Mouse (Mus musculus) liver, embryonic 13.5 days (tissue): ENCODE results near the gene Bach2. TPM values are rescaled to one million over a fixed set of nuclear protein-coding genes. Genes with fewer than 3 reads are reported as not detected.
A peak's percentile ranks its signal among the peaks of the same experiment; 100 is the strongest.

Experiments
- ATAC-seq: fragments of 200-750 bp; cut with Nextera tagmentation; 2 replicates; pipeline ENCODE4 v1.8.0; 2017; ENCODE audit warnings: low read depth, mild to moderate bottlenecking, moderate number of reproducible peaks, moderate library complexity
- DNase-seq: peaks from one replicate; pipeline ENCODE4 v3.0.0; 2022
- H3K27ac ChIP-seq: fragments of 300-500 bp; sonication (generic); 2 replicates; pipeline ENCODE4 v1.5.1; 2015; ENCODE audit warnings: moderate library complexity, mild to moderate bottlenecking, inconsistent platforms
- H3K27me3 ChIP-seq: fragments of 300-500 bp; sonication (generic); 2 replicates; pipeline ENCODE4 v1.6.1; 2015; ENCODE audit warnings: mild to moderate bottlenecking, inconsistent platforms
- H3K36me3 ChIP-seq: fragments of 300-500 bp; sonication (generic); 2 replicates; pipeline ENCODE4 v1.6.1; 2015; ENCODE audit warnings: mild to moderate bottlenecking, inconsistent platforms
- H3K4me1 ChIP-seq: fragments of 300-500 bp; sonication (generic); replicated peaks from 2 replicates; pipeline ENCODE4 v1.6.1; 2015; ENCODE audit warnings: inconsistent platforms
- H3K4me2 ChIP-seq: fragments of 300-500 bp; sonication (generic); 2 replicates; pipeline ENCODE4 v1.6.1; 2015; ENCODE audit warnings: inconsistent platforms, mild to moderate bottlenecking, moderate library complexity
- H3K4me3 ChIP-seq: fragments of 300-500 bp; sonication (generic); replicated peaks from 2 replicates; pipeline ENCODE4 v1.5.1; 2015; ENCODE audit warnings: mild to moderate bottlenecking, inconsistent platforms
- H3K9ac ChIP-seq: fragments of 300-500 bp; sonication (generic); 2 replicates; pipeline ENCODE4 v1.6.1; 2015; ENCODE audit warnings: mild to moderate bottlenecking, inconsistent platforms
- H3K9me3 ChIP-seq: fragments of 300-500 bp; sonication (generic); replicated peaks from 2 replicates; pipeline ENCODE4 v1.6.1; 2016; ENCODE audit warnings: inconsistent platforms
- WGBS: fragments of 180-500 bp; shearing (Covaris S2); methylation state at CpG from one replicate; pipeline ENCODE4 v1.1.7; 2015; ENCODE audit not compliant: insufficient replicate concordance; 5-methylcytosine and 5-hydroxymethylcytosine counted together
- polyA plus RNA-seq: library from polyadenylated mRNA; unstranded; fragments of >200 nt; fragmentation: Nextera tagmentation; extraction: Ambion mirVana; gene quantifications from 2 replicates; pipeline ENCODE4 v1.2.1, GENCODE M21; 2015

Bach2 gene
- polyA plus RNA-seq, 1 experiment from 2014 or later, result 1.2 TPM

DNA sequence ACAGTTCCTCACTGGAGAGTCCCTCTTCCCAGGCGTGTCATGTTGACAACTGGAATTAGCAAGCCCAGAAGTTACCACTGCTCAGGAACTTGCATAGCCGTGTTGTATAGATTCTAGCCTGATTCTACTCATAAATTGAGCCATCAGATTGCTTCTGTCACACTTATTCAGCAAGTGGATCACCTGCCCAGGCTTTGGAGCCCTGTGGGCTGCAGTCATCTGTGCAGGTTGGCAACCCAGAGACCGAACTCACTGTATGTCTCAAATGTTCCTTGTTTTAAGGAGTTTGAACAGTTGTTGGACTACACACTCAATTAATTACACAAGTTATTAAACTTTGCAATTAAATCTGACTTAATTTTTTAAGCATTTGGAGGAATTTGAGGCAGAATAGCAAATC, 61.4 kb downstream of the Bach2 start:
- Histone ChIP-seq H3K4me3 (no peak overlapping the region), H3K4me2 (no peak overlapping the region), H3K36me3 (no peaks in the 10 kb centered on the region), H3K27ac (no peak overlapping the region), H3K4me1 (peaks cover 38% of the 10 kb centered on the region), H3K9ac (no peak overlapping the region), H3K27me3 (no peaks in the 10 kb centered on the region), H3K9me3 (no peaks in the 10 kb centered on the region)
- 69% methylated on average over 3 of the region's 3 CpGs for WGBS
- no peak for DNase-seq
- ATAC-seq, result no peak

DNA sequence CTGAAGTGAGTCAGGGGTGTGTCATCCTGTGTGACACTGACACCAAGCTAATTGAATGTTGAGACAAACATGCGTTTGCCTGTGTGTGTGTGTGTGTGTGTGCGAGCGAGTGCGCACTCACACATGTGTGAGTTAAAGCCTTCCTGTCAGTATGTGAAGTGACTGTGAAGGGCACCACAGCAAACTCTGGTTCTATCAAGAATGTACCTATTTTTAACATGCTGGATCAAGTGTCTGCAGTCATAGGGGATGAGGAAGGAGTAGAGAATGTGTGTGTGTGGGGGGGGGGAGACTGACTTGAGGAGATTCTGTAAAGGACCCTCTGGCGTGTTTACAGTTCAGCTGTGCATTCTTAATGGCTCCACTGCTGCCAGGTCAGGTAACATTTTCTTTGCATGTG, 64.1 kb downstream of the Bach2 start:
- no peak overlapping the region for H3K4me2 ChIP-seq
- peaks cover 54% of the 10 kb centered on the region for H3K4me1 ChIP-seq
- H3K9me3 ChIP-seq, result no peaks in the 10 kb centered on the region
- ATAC-seq (no peak), DNase-seq (no peak)
- 73% methylated on average over 5 of the region's 5 CpGs for WGBS
- no peaks in the 10 kb centered on the region for H3K27me3 ChIP-seq
- H3K9ac ChIP-seq, result no peak overlapping the region
- H3K27ac ChIP-seq, result peak overlapping the region; percentile 64; the same call in 1 of the 2 replicates
- no peak overlapping the region for H3K4me3 ChIP-seq
- no peaks in the 10 kb centered on the region for H3K36me3 ChIP-seq

GRCm38 (mm10) chr4:32303076-32303475, 64.5 kb downstream of the Bach2 start:
- 37% methylated on average over 4 of the region's 4 CpGs for WGBS
- H3K9ac ChIP-seq, result no peak overlapping the region
- 0 out of 2 replicates have a peak overlapping the region, but pooled peaks have one; percentile 21 for H3K4me2 ChIP-seq
- no peak for DNase-seq
- no peaks in the 10 kb centered on the region for H3K9me3 ChIP-seq
- no peaks in the 10 kb centered on the region for H3K27me3 ChIP-seq
- peak overlapping the region; percentile 64 for H3K27ac ChIP-seq
- no peak overlapping the region for H3K4me3 ChIP-seq
- H3K4me1 ChIP-seq, result peaks cover 54% of the 10 kb centered on the region
- no peaks in the 10 kb centered on the region for H3K36me3 ChIP-seq
- ATAC-seq, result no peak

GRCm38 (mm10) chr4:32303674-32304073, 65.1 kb downstream of the Bach2 start:
- WGBS, result 3% methylated on average over 8 of the region's 8 CpGs
- ATAC-seq (no peak), DNase-seq (no peak)
- Histone ChIP-seq H3K4me2 (0 out of 2 replicates have a peak overlapping the region, but pooled peaks have one; percentile 21), H3K9me3 (no peaks in the 10 kb centered on the region), H3K27ac (peak overlapping the region; percentile 64), H3K9ac (no peak overlapping the region), H3K4me3 (no peak overlapping the region), H3K4me1 (peaks cover 50% of the 10 kb centered on the region), H3K27me3 (no peaks in the 10 kb centered on the region), H3K36me3 (no peaks in the 10 kb centered on the region)

- Histone ChIP-seq H3K4me2 (0 out of 2 replicates have a peak overlapping the region, but pooled peaks have one; percentile 21), H3K27me3 (no peaks in the 10 kb centered on the region), H3K9ac (no peak overlapping the region), H3K36me3 (no peaks in the 10 kb centered on the region), H3K27ac (peak overlapping the region; percentile 58), H3K4me3 (no peak overlapping the region), H3K9me3 (no peaks in the 10 kb centered on the region), H3K4me1 (peaks cover 46% of the 10 kb centered on the region)
- 27% methylated on average over 6 of the region's 6 CpGs for WGBS
- no peak for DNase-seq
- peak; percentile 66 for ATAC-seq
These were observed 65.7 kb downstream of the Bach2 start for GRCm38 (mm10) chr4:32304221-32304703.

- H3K4me1 ChIP-seq, result peaks cover 46% of the 10 kb centered on the region
- 79% methylated on average over 18 of the region's 18 CpGs for WGBS
- no peak for DNase-seq
These were observed 66.5 kb downstream of the Bach2 start for GRCm38 (mm10) chr4:32305036-32305615.

DNA sequence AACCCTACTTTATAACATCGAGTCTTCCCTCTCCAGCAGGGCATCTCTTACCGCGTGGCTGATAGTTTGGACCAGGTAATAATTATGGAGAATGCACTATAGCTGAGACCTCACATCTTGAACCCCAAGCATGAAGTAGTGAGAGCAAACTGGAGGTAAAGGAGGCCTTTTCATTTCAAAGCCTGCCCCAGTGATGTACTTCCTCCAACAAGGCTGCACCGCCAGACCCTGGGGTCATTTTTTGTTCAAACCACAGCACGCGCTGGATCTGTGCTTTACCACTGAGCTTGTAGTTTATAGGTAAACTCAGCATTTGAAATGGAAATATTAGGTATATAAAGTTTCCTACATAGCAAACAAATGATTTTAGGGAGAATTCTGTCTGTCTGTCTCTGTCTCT, 67.1 kb downstream of the Bach2 start:
- DNase-seq (no peak), ATAC-seq (no peak)
- Histone ChIP-seq H3K9me3 (no peaks in the 10 kb centered on the region), H3K4me3 (no peak overlapping the region), H3K36me3 (no peaks in the 10 kb centered on the region), H3K27me3 (no peaks in the 10 kb centered on the region), H3K4me1 (peaks cover 46% of the 10 kb centered on the region), H3K27ac (no peak overlapping the region; the same call in 1 of the 2 replicates), H3K9ac (no peak overlapping the region), H3K4me2 (no peak overlapping the region)
- 64% methylated on average over 6 of the region's 6 CpGs for WGBS

More at GRCm38 (mm10) chr4:32305036-32305615, 66.5 kb downstream of the Bach2 start:
- H3K9ac ChIP-seq, result no peak overlapping the region
- ATAC-seq, result no peak
- H3K27ac ChIP-seq, result no peak overlapping the region; the same call in 1 of the 2 replicates
- no peaks in the 10 kb centered on the region for H3K27me3 ChIP-seq
- no peaks in the 10 kb centered on the region for H3K36me3 ChIP-seq
- H3K9me3 ChIP-seq, result no peaks in the 10 kb centered on the region
- H3K4me2 ChIP-seq, result peak overlapping the region; percentile 30
- H3K4me3 ChIP-seq, result no peak overlapping the region

- H3K27ac ChIP-seq, result peak overlapping the region; percentile 27; the same call in 1 of the 2 replicates
- H3K36me3 ChIP-seq, result no peaks in the 10 kb centered on the region
These were observed 67.7 kb downstream of the Bach2 start for GRCm38 (mm10) chr4:32306169-32306792.

GRCm38 (mm10) chr4:32307215-32307614, 68.6 kb downstream of the Bach2 start:
- H3K4me2 ChIP-seq, result no peak overlapping the region
- H3K9ac ChIP-seq, result no peak overlapping the region
- no peak for ATAC-seq
- no peaks in the 10 kb centered on the region for H3K9me3 ChIP-seq
- no peaks in the 10 kb centered on the region for H3K36me3 ChIP-seq
- DNase-seq, result no peak
- no peak overlapping the region for H3K27ac ChIP-seq
- no peak overlapping the region for H3K4me3 ChIP-seq
- 21% methylated on average over 5 of the region's 5 CpGs for WGBS
- H3K27me3 ChIP-seq, result no peaks in the 10 kb centered on the region
- H3K4me1 ChIP-seq, result peaks cover 44% of the 10 kb centered on the region

More at GRCm38 (mm10) chr4:32306169-32306792, 67.7 kb downstream of the Bach2 start:
- Histone ChIP-seq H3K4me2 (no peak overlapping the region), H3K9me3 (no peaks in the 10 kb centered on the region), H3K27me3 (no peaks in the 10 kb centered on the region), H3K4me3 (no peak overlapping the region), H3K9ac (no peak overlapping the region), H3K4me1 (peaks cover 46% of the 10 kb centered on the region)
- DNase-seq (no peak), ATAC-seq (no peak)
- WGBS, result 45% methylated on average over 3 of the region's 3 CpGs

DNA sequence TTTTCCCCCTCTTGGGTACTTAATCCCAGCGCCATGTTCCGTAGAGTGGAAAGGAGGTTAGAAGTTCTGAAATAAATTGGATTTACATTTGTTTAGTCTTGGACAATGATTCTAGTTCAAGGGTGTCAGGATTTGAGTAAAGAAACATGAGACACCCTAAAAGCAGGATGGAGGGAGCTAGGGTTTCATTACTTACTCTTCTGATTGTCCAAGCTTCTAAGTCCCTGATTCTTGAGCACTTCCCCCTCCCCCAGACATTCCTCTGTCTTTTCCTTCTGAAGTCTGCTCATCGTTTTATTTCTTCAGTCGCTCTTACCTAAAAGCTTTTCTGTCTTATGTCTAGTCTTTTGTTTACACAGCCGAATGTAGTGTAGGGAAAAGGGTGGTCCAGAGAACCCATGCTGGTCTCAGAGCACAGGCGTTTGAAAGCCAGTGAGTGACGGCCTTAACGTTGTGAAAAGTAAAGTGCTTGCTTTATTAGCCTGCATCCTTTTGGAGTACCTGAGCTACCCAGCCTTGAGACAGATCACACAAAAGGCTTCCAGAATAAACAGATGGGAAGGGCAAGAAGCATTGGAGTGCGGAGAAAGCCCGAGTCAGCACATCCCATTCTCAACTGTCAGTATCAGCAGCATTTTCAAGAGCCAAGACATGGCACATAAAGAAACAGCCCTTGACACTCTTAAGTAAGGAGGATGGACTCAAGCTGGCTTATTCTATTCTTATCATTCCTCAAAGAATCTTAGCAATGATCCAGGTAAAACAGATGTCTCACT, 73.8 kb downstream of the Bach2 start:
- Histone ChIP-seq H3K4me1 (0 out of 2 replicates have a peak, but pooled peaks cover 6% of the 10 kb centered on the region), H3K4me3 (no peak overlapping the region), H3K27me3 (no peaks in the 10 kb centered on the region), H3K9me3 (no peaks in the 10 kb centered on the region), H3K27ac (no peak overlapping the region), H3K9ac (no peak overlapping the region), H3K36me3 (peaks cover under 1% of the 10 kb centered on the region; the same call in 1 of the 2 replicates), H3K4me2 (no peak overlapping the region)
- DNase-seq (no peak), ATAC-seq (no peak)
- 68% methylated on average over 10 of the region's 10 CpGs for WGBS

DNA sequence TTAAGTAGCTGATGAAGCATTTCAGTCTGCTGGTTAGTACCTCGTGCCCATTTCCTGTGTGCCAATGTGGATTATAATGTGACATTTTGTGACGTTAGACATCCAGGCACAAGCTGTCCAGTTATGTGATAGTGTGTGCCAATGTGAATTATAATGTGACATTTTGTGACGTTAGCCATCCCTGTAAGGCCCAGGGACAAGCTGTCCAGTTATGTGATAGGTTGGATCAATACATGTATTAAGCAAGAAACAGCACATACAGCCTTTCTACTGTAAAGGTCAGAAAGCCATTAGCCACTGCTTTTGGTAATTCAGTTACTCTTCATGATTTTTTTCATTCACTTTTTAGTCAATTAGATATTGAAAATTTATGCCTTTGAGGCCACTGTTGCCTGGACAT, 76.3 kb downstream of the Bach2 start:
- Histone ChIP-seq H3K4me1 (0 out of 2 replicates have a peak, but pooled peaks cover 6% of the 10 kb centered on the region), H3K4me2 (no peak overlapping the region), H3K4me3 (no peak overlapping the region), H3K9ac (no peak overlapping the region), H3K27me3 (no peaks in the 10 kb centered on the region), H3K36me3 (peaks cover 4% of the 10 kb centered on the region; the same call in 1 of the 2 replicates), H3K27ac (no peak overlapping the region), H3K9me3 (no peaks in the 10 kb centered on the region)
- WGBS, result 65% methylated on average over 3 of the region's 3 CpGs
- DNase-seq (no peak), ATAC-seq (no peak)
